Mouse (Mus musculus): ENCODE measurements around the gene Meis1. TPM values are rescaled to one million over a fixed set of nuclear protein-coding genes. Genes with fewer than 3 reads are reported as not detected.

The Meis1 gene
- total RNA-seq, 2 experiments from 2014 or later = 0.38 to 3.3 TPM

- ATAC-seq (replicated peaks; ENCODE audit: low FRiP score, poor library complexity, severe bottlenecking) = no peak
These were observed 147.4 kb downstream of the Meis1 start for GRCm38 (mm10) chr11:18871170-18872081.

DNA sequence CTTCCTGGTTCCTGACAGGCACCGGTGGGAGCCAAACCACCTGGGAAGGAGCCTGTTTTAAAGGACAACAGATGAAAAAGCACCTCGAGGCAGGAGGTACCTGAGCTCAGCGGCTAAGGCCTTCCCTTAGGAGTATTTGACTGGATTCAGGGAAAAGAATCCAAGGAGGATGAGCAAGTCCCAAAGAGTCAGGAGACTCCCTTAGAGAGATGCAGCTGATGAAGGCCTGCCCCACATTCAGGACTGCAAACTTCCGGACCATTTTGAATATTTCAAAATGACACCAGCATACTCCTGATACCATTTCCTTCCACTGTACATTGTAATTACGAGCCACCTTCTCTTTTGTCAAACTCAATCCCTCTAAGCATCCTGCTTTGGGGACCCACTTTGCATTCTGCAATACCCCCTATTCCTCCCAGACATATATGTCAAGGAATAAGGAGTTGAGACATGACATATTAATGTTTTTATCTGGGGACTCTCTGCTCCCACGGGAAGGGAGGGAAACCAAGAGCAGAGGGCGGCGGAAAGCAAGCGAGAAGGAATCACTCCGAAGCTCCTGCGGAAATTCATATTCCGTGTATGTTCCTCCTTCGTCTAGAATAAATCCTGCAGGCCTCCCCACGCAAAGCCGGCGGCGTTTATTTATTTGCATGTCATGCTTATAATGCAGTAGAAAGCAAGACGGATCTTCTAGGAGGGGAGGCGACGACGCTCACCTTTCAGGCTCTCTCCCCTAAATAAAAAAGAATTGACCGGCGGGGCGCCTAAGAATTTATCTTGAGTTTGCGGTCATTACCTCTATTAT is 148.5 kb downstream of the Meis1 start:
- ATAC-seq (replicated peaks; ENCODE audit: low FRiP score, poor library complexity, severe bottlenecking) = no peak

GRCm38 (mm10) chr11:18869429-18869969 is 149.3 kb downstream of the Meis1 start:
- ATAC-seq (replicated peaks; ENCODE audit: low FRiP score, poor library complexity, severe bottlenecking) = no peak

DNA sequence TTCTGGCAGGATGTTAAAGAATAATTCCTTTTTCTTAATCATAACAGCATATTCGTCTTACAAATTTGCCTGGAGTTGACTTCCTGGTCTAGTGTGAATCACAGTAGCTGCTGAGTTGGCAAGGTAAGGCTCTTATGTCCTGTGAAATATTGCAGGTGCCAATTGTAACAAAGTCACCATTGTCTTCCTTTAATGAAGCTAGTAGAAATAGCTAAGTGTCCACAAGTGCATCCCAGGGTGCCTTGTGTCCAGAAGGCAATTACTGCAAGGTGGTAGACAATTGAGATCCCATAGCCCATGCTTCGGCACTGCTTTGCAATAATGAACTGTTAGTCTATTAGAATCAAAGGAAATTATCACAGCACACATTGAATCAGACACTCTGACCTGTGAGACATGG is 151.1 kb downstream of the Meis1 start:
- ATAC-seq (replicated peaks; ENCODE audit: low FRiP score, poor library complexity, severe bottlenecking) = no peak

DNA sequence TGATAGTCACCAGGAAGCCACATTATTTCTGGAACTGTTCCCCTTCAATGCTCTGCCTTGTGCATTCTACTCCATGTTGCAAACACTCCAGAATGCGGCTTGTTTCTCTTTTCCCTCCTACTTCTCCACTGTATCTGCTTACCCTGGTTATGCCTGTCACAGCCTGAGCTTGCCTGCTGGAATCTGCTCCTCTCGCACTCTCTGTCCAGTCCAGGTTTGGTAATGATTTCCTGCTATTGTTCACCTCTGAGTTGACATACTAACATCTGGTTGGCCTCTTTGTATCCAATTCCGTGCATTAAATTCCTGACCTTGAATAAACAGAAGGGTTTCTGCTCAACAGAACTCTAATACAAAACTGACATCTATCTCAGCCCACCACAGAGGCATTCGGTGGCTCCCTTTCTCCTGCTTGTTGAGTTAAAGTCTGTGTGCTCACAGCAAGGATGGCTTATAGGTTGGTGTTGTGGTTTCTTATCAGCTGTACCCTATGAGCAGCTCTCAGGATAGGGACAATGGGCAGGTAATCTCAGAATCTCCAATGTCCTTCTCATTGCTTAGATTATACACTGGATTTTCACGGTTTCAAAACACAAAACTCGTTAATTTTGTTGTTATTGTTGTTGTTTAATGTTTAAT is 152.5 kb downstream of the Meis1 start:
- ATAC-seq (replicated peaks; ENCODE audit: low FRiP score, poor library complexity, severe bottlenecking) = no peak

- no peak for ATAC-seq (replicated peaks; ENCODE audit: low FRiP score, poor library complexity, severe bottlenecking)
These were observed 168.0 kb downstream of the Meis1 start for GRCm38 (mm10) chr11:18850772-18851171.

DNA sequence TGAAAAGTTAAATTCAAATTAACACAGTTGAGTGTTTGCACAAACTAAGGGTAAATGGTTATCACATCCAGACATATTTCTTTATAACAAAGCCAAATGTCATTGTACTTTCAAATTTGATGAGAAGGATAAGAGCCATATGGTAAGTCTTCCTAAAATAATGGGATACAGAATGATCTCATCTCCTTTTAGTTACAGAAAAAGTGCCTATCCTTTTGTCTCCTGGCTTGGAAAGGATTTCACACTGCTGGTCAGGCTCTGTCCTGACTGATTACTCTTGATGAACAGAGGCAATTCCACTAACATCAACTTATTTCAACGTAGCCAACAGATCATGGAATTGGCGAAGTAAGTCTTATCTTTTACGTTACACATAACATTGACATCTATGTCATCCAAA is 171.1 kb downstream of the Meis1 start:
- ATAC-seq (replicated peaks; ENCODE audit: low FRiP score, poor library complexity, severe bottlenecking) = no peak

- ATAC-seq (replicated peaks; ENCODE audit: low FRiP score, poor library complexity, severe bottlenecking) = no peak
These were observed 172.3 kb downstream of the Meis1 start for GRCm38 (mm10) chr11:18846472-18846871.

GRCm38 (mm10) chr11:18845900-18846299 is 172.9 kb downstream of the Meis1 start:
- ATAC-seq (replicated peaks; ENCODE audit: low FRiP score, poor library complexity, severe bottlenecking) = no peak

- no peak for ATAC-seq (replicated peaks; ENCODE audit: low FRiP score, poor library complexity, severe bottlenecking)
These were observed 173.3 kb downstream of the Meis1 start for GRCm38 (mm10) chr11:18845466-18845865.

DNA sequence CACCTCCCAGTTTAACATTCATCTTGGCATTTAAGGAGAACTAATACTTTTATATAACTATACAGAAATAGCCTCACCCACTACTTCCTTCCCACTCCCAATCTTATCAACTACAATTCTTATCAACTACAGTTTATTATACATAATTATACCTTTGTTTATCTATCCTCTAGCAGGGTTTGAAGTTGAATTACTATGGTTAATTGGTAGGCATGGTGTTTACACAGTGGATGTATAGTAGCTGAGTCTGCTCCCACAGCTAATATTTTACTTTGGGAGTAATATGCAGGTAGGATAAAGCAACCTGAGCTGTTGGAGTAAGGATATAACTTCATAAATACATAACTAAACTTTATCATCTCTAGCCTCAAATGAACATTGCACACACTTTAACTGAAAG is 188.7 kb downstream of the Meis1 start:
- ATAC-seq (replicated peaks; ENCODE audit: low FRiP score, poor library complexity, severe bottlenecking) = no peak
